Mouse (Mus musculus): ENCODE data around the gene Cdh16.
A peak's percentile ranks its signal among the peaks of the same experiment; 100 is the strongest.
"Not testable (repeated sequence)": the region's sequence is repeated elsewhere in the genome, so short reads cannot be mapped to it uniquely, and the experiment has no call there.

The Cdh16 gene

GRCm38 (mm10) chr8:104577606-104578005, 46.6 kb downstream of the Cdh16 start:
- not testable (repeated sequence) for DNase-seq (ENCODE audit: low spot score in 2 of 2)

GRCm38 (mm10) chr8:104576820-104577219, 47.4 kb downstream of the Cdh16 start:
- no peak for DNase-seq (ENCODE audit: low spot score in 2 of 2)

GRCm38 (mm10) chr8:104570436-104571343, 53.5 kb downstream of the Cdh16 start:
- DNase-seq (ENCODE audit: low spot score in 2 of 2) = peak; percentile 66 to 91

GRCm38 (mm10) chr8:104569559-104569958, 54.6 kb downstream of the Cdh16 start:
- DNase-seq (ENCODE audit: low spot score in 2 of 2) = no peak

GRCm38 (mm10) chr8:104565457-104565798, 58.8 kb downstream of the Cdh16 start:
- no peak for DNase-seq (ENCODE audit: low spot score in 2 of 2)

GRCm38 (mm10) chr8:104564633-104565456, 59.4 kb downstream of the Cdh16 start:
- peak; percentile 67 to 90 for DNase-seq (ENCODE audit: low spot score in 2 of 2)

GRCm38 (mm10) chr8:104560731-104561130, 63.5 kb downstream of the Cdh16 start:
- DNase-seq (ENCODE audit: low spot score in 2 of 2) = no peak

- DNase-seq (ENCODE audit: low spot score in 2 of 2) = no peak
These were observed 67.0 kb downstream of the Cdh16 start for GRCm38 (mm10) chr8:104557226-104557625.

- no peak for DNase-seq (ENCODE audit: low spot score in 2 of 2)
These were observed 69.0 kb downstream of the Cdh16 start for GRCm38 (mm10) chr8:104555191-104555590.
